Mouse (Mus musculus) ovary, adult 18-20 months (tissue): ENCODE measurements around the gene Mfsd4b2.
"Not testable (repeated sequence)": the region's sequence is repeated elsewhere in the genome, so short reads cannot be mapped to it uniquely, and the experiment has no call there.

ENCODE experiments used
- DNase-seq: peaks from one replicate; pipeline ENCODE4 v3.0.0; 2022; ENCODE audit warnings: low spot score, mixed read lengths

Mfsd4b2 gene

DNA sequence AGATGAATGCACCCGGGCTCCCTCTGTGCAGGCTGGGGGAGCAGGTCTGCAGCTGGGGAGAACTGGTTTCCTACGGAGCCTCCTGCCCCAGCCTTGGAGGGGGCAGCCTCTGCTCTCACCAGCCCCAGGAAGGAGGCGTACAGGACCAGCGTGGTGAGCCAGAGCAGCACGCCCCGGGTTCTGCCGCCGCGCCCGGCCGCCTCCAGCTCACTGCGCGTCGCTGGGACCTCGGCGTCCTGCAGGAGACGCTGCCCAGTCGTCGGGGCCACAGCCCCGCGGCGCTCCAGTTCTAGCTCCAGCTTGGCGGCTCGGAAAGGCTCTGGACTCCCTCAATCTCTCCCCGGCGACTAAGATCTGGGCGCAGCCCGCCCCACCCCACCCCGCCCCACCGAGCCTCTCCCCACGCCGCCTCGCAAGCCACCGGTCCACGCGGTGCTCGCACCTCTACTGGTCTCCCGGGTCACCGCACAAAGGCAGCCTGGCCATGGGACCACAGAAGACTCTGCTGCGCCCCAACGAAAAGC lies at the start of gene Mfsd4b2:
TSS of gene Mfsd4b2 (minus strand) at position 308 of the 524 bp plus-strand sequence.
- DNase-seq, result peak; percentile 9

DNA sequence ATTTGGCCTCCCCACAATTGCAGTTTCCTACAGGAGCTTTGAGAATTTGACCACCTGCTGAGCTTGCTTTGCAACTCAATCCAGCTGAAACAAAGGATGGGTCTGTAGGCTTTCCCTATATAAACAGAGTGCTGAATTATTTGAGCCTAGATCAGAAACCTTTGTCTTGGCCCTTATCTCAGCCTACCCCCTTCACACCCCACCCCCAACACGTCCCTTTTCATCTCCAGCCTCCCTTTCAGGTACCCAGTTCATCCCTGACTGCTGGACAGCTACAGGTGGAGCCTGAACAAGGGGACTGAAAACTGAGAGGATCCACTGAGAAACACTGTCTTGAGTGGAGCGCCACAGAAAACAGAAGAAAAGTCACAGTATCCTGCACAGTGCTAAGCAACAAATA lies 49.0 kb upstream of the Mfsd4b2 start:
- no peak for DNase-seq

DNA sequence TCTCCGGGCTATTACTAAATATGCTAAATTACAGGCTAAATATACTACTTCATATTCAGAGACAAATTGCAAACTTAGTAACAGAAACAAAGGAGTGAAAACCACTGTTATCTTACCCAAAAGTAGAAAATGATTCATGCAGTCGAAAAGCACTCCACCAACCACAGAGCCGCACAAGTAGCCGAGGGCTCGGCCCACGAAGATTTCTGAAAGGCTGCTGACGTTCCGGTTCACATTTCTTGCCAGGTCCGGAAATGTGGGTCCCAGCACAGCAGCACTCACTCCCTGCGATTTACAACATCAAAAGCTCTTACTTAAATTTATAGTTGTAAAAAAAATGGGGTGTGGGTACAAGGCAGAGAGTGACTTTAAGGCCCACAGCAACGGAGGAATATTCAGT lies 48.3 kb upstream of the Mfsd4b2 start:
- no peak for DNase-seq

GRCm38 (mm10) chr10:39967512-39967911 lies 40.8 kb upstream of the Mfsd4b2 start:
- no peak for DNase-seq

GRCm38 (mm10) chr10:39961906-39962305 lies 35.2 kb upstream of the Mfsd4b2 start:
- DNase-seq, result no peak

DNA sequence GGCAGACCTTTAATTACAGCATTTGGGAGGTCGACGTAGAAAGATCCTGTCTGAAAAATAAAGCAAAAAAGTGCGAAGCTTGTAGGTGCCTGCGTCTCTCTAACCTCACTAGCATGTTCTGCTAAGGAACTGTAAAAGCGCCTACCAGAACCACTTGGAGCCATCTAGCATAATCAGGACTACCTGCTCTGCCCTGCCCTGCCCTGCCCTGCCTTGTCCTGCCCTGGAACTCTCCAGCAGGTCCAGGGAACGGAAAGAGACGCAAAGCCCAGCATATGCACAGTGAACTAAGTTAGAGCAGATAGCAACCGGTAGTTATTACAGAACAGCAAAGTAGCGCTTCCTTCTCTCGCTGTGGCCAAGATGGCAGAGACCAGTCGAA lies 33.7 kb upstream of the Mfsd4b2 start:
- no peak for DNase-seq

DNA sequence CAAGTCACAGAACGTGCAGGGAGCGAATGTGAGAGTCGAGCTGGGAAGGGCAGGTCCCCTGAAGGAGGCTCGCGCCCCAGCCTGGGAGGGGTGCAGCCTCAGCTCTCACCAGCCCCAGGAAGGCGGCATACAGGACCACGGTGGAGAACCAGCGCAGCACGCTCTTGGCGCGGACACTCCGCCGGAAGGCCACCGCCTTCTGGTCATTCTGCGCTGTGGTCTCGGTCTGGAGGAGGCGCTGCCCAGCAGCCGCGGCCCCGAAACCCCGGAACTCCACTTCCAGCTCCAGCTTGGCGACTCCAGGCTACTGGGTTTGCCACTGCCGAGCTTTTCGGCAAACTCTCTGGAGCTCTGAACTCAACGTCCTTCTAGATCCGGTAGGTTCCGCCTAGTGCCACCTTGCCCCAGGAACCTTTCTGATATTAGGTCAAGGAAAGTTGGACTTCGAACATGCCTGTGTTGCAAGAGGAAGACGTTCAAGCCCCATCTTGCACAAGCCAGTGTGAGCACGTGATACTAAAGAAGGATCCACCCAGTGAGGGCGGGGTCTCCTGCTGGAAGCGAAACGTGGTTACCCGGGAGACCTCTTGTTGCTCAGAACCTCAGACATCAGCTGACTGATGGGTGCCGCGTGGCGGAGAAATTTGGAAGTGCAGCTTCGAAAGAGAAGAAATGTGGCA lies 33.2 kb upstream of the Mfsd4b2 start, which contains the start of gene Mfsd4b3:
TSS of gene Mfsd4b3 (minus strand) at position 393 of the 680 bp plus-strand sequence.
- peak; percentile 92 for DNase-seq

DNA sequence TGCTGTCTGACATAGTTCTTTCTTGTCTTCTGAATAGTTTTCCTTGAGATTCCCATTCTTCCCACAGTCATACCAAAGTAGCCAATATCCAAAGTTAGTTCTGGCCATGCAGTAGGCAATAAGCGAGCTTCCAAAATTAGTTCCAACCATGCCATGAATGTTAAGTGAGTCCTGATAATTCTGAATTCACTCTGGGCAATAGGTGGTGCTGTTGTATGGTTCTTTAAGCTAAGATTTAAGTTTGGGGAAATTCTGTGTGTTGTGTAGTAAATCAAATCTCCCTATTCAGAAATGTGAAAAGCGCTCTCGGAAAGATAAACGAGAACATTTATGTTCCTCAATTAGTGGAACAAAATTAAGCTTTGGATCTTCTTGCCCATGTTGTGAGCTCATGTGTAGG lies 31.5 kb upstream of the Mfsd4b2 start:
- DNase-seq, result no peak

DNA sequence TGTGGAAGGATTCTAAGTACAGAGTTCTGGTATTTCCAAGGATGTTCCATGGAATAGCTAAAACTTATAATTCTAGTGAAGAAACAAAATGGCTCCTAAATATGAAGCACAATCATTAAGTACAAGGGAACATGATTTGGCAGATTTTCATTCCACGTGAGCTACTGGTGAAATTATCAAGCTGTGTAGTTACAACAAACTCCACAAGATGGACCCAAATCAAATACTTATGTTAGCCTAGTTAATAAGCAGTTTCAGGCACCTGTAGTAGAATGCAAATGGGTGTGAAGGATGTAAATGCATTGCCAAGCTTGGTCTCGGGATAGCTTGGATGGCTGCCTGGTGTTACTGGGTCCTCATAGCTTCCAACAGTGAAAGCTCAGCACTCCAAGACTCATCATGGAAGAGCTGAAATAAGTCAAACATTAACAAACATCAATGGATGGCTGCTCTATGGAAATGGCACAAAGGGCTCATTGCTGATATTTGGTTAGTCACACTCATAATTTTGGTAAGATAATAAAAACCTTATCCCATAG lies 29.7 kb upstream of the Mfsd4b2 start:
- no peak for DNase-seq

DNA sequence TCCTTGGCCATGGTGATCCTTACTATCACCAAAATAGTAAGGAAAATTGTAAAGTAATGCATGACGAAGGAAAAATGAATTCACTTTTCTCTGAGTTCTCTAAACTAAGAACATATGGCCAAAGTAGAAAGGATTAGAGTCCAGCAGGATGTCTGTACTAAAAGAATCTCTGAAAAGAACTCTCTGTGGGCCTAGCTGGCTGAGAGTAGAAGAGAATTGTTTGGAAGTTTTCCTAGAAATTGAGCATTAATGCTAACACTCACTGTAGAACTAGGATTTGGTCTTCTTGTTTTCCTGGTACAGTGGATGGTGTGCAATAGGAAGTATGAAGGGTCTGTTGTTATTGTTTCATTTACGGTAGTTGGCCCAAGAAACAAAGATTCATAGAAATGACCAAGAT lies 28.4 kb upstream of the Mfsd4b2 start:
- DNase-seq, result no peak

DNA sequence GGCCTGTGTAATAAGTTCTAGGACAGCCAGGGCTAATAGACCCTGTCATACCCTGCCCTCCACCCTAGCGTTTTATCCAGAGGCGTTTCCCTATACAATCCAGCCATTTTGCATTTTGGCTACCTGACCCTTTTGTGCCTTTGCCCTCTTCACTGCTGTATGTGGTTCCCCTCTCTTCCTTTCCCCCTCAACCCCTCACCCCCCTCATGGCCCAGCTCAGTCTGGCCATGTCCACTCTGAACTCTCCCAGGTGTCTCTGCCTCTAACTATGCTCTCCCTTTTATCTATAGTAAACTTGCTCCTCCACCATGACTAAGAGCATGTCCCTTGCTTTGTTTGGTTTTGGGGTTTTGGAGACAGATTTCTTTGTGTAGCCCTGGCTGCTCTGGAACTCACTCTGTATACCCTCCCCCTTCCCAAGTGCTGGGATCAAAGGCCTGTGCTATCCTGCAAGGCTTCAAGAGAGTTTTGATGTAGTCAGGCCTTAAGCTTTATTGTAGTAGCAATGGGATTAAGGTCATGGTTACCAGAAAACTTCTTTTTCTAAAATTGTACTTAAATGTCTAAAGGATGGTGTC lies 22.7 kb upstream of the Mfsd4b2 start:
- no peak for DNase-seq

GRCm38 (mm10) chr10:39947195-39947594 lies 20.5 kb upstream of the Mfsd4b2 start:
- not testable (repeated sequence) for DNase-seq

- no peak for DNase-seq
Observed at GRCm38 (mm10) chr10:39936553-39936952, 9.8 kb upstream of the Mfsd4b2 start.

GRCm38 (mm10) chr10:39924556-39924955 lies 2.2 kb downstream of the Mfsd4b2 start:
- DNase-seq, result not testable (repeated sequence)

DNA sequence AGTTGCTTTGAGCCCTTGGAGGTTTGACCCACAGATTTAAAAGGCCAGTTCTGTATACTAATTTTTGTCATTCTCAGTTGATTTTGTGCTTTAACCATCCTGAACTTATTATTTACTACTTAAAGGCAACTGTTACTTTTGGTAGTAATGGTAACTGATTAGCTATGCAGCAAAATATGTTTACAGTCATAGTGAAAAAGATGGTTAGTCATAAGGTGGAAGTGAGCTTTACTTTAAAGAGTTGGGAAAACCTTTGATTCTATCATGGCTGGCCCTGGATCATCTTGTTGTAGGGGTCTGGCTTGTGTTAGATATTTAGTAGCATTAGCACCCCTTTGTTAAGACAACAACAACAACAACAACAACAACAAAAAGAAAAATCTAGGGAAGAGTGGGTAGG lies 14.1 kb downstream of the Mfsd4b2 start:
- no peak for DNase-seq

DNA sequence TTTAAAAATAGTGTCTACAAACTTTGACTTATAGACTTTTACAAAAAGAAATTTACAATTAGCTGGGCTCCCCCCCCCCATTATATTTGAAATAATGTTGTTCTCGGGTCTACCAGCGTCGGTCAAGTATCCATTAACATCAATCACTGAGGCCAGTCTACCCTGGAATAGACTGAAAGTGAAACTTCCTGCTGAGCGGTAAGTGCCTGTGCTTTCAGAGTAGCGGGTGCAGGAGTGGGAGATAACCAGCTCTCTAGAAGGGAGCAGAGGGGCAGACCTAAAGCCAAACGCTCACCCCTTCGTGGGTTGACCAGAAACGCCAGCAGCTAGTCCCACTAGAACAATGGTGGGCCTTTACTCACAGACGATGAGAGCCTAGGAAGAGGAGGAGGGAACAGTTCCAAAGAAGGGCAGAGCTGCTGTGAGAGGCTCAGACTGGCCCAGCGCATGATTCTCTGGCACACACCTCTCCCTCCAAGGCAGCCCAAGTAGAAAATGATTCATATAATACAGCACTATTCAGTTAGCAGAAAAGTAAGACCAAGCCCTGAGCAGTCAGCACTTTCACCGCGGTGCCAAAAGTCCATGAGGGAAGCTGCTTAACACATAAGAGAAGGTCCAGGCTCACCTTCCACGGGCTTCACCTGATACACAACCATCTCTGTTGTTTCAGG lies 17.8 kb downstream of the Mfsd4b2 start:
- DNase-seq, result no peak

GRCm38 (mm10) chr10:39906799-39907658 lies 19.7 kb downstream of the Mfsd4b2 start:
- no peak for DNase-seq

GRCm38 (mm10) chr10:39904191-39904590 lies 22.5 kb downstream of the Mfsd4b2 start:
- DNase-seq, result no peak

DNA sequence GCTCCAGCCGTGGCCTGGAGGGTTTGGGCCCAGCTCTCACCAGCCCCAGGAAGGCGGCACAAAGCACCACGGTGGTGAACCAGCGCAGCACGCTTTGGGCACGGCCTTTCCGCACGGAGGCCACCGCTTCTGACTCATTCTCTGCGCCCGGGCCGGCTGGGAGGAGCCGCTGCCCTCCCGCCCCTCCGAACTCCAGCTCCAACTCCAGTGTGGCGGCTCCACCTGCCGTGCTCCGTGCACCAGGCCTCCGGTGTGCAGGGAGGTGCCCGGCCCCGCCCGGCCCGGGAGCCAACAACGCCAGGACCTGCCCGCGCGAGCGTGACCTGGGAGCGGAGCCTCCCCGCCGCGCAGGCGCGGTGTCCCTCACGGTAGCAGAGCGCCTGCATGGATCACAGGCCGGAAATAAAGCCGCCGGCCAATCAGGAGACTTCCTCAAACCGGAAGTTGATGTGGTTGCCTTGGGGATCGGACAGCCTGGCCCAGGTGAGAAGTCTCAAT lies 27.8 kb downstream of the Mfsd4b2 start, which contains the start of gene Mfsd4b4:
TSS of gene Mfsd4b4 (minus strand) at position 365 of the 498 bp plus-strand sequence.
- DNase-seq, result peak; percentile 82

DNA sequence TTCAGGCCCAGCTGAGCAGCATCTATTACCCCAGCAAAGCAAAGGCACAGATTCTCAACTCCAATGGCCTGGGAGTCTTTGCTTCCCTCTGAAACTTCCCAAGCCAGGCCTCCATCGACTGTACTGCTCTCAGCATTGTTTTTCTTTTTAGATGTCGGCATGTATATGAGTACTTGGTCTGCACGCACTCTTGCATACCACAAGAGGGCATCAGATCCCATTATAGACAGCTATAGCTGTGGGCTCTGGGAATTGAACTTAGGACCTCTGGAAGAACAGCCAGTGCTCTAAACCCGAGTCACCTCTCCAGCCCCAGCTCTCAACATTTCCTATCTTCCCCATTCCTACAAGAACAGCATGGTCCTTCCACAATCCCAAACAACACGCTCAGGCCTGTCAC lies 30.2 kb downstream of the Mfsd4b2 start:
- no peak for DNase-seq
